In genomic region chr9:95406571-95407561, GRCm38 (mm10) we compare ENCODE assay signal across 9 mouse cellular contexts. TPM values are rescaled to one million over a fixed set of nuclear protein-coding genes. Genes with fewer than 3 reads are reported as not detected.
A peak's percentile ranks its signal among the peaks of the same experiment; 100 is the strongest.
DNase-seq lines count a peak whose midpoint lies in the region; ATAC-seq and TF ChIP-seq lines count a peak whose summit lies in the region.
"Had no signal": no experiment of that assay in that cellular context is flagged by ENCODE, and none has a peak within 500 bp of the region (broad histone marks: within the 10 kb centered on the region; RNA-seq: fewer than 3 reads in every experiment).

Chst2 (minus strand) TSS chr9:95406722.

- peak within 1 kb of the TSS; percentile 82 for H3K9ac ChIP-seq in forebrain, embryonic 14.5 days (ENCODE audit: low read length)
- no peak within 1 kb of the TSS for H3K9ac ChIP-seq in liver, embryonic 14.5 days (replicated peaks)
- peak within 1 kb of the TSS; percentile 81 for H3K9ac ChIP-seq in neural tube, embryonic 12.5 days

- under 1% methylated on average over 90 of the region's 102 CpGs for WGBS in forebrain, embryonic 14.5 days
- WGBS in liver, embryonic 14.5 days (ENCODE audit: insufficient replicate concordance): 1% methylated on average over 101 of the region's 102 CpGs
- WGBS in neural tube, embryonic 12.5 days: under 1% methylated on average over 99 of the region's 102 CpGs

- H3K27me3 ChIP-seq in forebrain, embryonic 14.5 days (replicated peaks; ENCODE audit: control insufficient read depth, insufficient read depth, low read length): no peaks in the 10 kb centered on the region
- peaks cover 47% of the 10 kb centered on the region for H3K27me3 ChIP-seq in liver, embryonic 14.5 days (ENCODE audit: control insufficient read depth, insufficient read depth, low read length)
- 0 out of 2 replicates have a peak, but pooled peaks cover 6% of the 10 kb centered on the region for H3K27me3 ChIP-seq in neural tube, embryonic 12.5 days (replicated peaks)

- peak within 1 kb of the TSS; percentile 99 for H3K4me2 ChIP-seq in forebrain, embryonic 14.5 days (ENCODE audit: low read length)
- peak within 1 kb of the TSS; percentile 58 for H3K4me2 ChIP-seq in liver, embryonic 14.5 days (ENCODE audit: low read depth)
- H3K4me2 ChIP-seq in neural tube, embryonic 12.5 days (replicated peaks): peak within 1 kb of the TSS; percentile 98

- DNase-seq in CD4-positive helper T cell, adult 2 months (ENCODE audit: low read depth, low spot score): peak; percentile 86
- peak; percentile 93 for DNase-seq in forebrain, embryonic 14.5 days (ENCODE audit: low spot score)
- DNase-seq in heart, postnatal 10 days: peak; percentile 86 to 90
- peak; percentile 82 to 88 for DNase-seq in kidney, postnatal 36 days
- no peak for DNase-seq in liver, embryonic 14.5 days (ENCODE audit: low read depth in 3 of 3, low spot score in 3 of 3)
- peak; percentile 59 to 60 for DNase-seq in thymus, adult 18-20 months

- no peak for TF ChIP-seq EP300 in liver, embryonic 14.5 days (IDR thresholded peaks at IDR 0.05; ENCODE audit: low read depth)

- H3K4me3 ChIP-seq in brown adipose tissue, adult 24 weeks (ENCODE audit: insufficient read depth, low read depth, low read length): peak within 1 kb of the TSS; percentile 58
- H3K4me3 ChIP-seq in forebrain, embryonic 14.5 days (ENCODE audit: low read depth, low read length): peak within 1 kb of the TSS; percentile 79
- peak within 1 kb of the TSS; percentile 43 to 45 for H3K4me3 ChIP-seq in liver, embryonic 14.5 days (ENCODE audit: insufficient read depth in 1 of 2, low read depth in 2 of 2, low read length in 2 of 2)
- peak within 1 kb of the TSS; percentile 76 for H3K4me3 ChIP-seq in neural tube, embryonic 12.5 days

- no peak for TF ChIP-seq CTCF in liver, embryonic 14.5 days (IDR thresholded peaks at IDR 0.05; ENCODE audit: low read depth)

- H3K4me1 ChIP-seq in brown adipose tissue, adult 24 weeks (ENCODE audit: control insufficient read depth, insufficient read depth, insufficient read length, low read length): no peaks in the 10 kb centered on the region
- H3K4me1 ChIP-seq in forebrain, embryonic 14.5 days (ENCODE audit: control insufficient read depth, insufficient read depth, low read length): peaks cover 12% of the 10 kb centered on the region
- H3K4me1 ChIP-seq in liver, embryonic 14.5 days (replicated peaks; ENCODE audit: control insufficient read depth in 2 of 2, insufficient read depth in 2 of 2, low read length in 1 of 2): no peaks in the 10 kb centered on the region
- H3K4me1 ChIP-seq in neural tube, embryonic 12.5 days: peaks cover 17% of the 10 kb centered on the region

- ATAC-seq in forebrain, embryonic 14.5 days: peak; percentile 94
- ATAC-seq in liver, embryonic 14.5 days (ENCODE audit: insufficient read depth): peak; percentile 73
- ATAC-seq in neural tube, embryonic 12.5 days (ENCODE audit: low FRiP score, low read depth): peak; percentile 93

- H3K36me3 ChIP-seq in forebrain, embryonic 14.5 days (ENCODE audit: control insufficient read depth, insufficient read depth, low read length): no peaks in the 10 kb centered on the region
- H3K36me3 ChIP-seq in liver, embryonic 14.5 days (replicated peaks; ENCODE audit: control insufficient read depth, insufficient read depth, low read depth): no peaks in the 10 kb centered on the region
- no peaks in the 10 kb centered on the region for H3K36me3 ChIP-seq in neural tube, embryonic 12.5 days

- intact Hi-C loops in heart, postnatal 10 days (cut with DNase I): loop anchor here (5.0 kb wide), 3 partner anchors 220 to 535 kb away; no protein-coding TSS in a partner anchor

- H3K27ac ChIP-seq in brown adipose tissue, adult 24 weeks (replicated peaks; ENCODE audit: low read depth, low read length): no peak within 1 kb of the TSS
- H3K27ac ChIP-seq in forebrain, embryonic 14.5 days (ENCODE audit: low read depth, low read length): peak within 1 kb of the TSS; percentile 87
- H3K27ac ChIP-seq in liver, embryonic 14.5 days: no peak within 1 kb of the TSS
- H3K27ac ChIP-seq in neural tube, embryonic 12.5 days: peak within 1 kb of the TSS; percentile 26; the same call in 1 of the 2 replicates

- no peaks in the 10 kb centered on the region for H3K9me3 ChIP-seq in forebrain, embryonic 14.5 days (replicated peaks; ENCODE audit: control insufficient read depth, low read length)
- no peaks in the 10 kb centered on the region for H3K9me3 ChIP-seq in liver, embryonic 14.5 days (ENCODE audit: control insufficient read depth, low read length)
- no peaks in the 10 kb centered on the region for H3K9me3 ChIP-seq in neural tube, embryonic 12.5 days

RNA-seq across cellular contexts. Expression of gene Chst2, which starts in this region (rescaled TPM):
- 0.54 TPM in 1 of 2 replicates, not detected in the other for polyA plus RNA-seq in brown adipose tissue, adult 24 weeks (2012; ENCODE audit: insufficient read depth, insufficient read length, missing spikeins)
- polyA plus RNA-seq in forebrain, embryonic 14.5 days (2014; fragmentation: Nextera tagmentation; extraction: Ambion mirVana): 10.2 and 13.1 TPM in 2 replicates
- 1 to 10 TPM; 3.3 to 4.3 TPM for total RNA-seq in heart, postnatal 10 days (2021)
- 0.21 and 0.24 TPM in 2 replicates for polyA plus RNA-seq in liver, embryonic 14.5 days (2012; rRNA removed)
- 0.24 and 0.36 TPM in 2 replicates for polyA plus RNA-seq in liver, embryonic 14.5 days (2014; fragmentation: Nextera tagmentation; extraction: Ambion mirVana)
- 6.5 and 8.2 TPM in 2 replicates for polyA plus RNA-seq in neural tube, embryonic 12.5 days (2016; fragmentation: Nextera tagmentation; extraction: Ambion mirVana)
- total RNA-seq: MEL had no signal

Comparison
In these comparisons a context has a peak if more than half of its experiments do, and no peak if none do; other contexts are left out.
1. Peak in ATAC-seq, H3K4me3 ChIP-seq and H3K4me2 ChIP-seq in liver, embryonic 14.5 days; RNA of the gene not detected or under 1 TPM.
2. DNase-seq: peak in CD4-positive helper T cell, adult 2 months (single experiment), forebrain, embryonic 14.5 days (single experiment), heart, postnatal 10 days (2 of 2), kidney, postnatal 36 days (2 of 2) and thymus, adult 18-20 months (2 of 2); none in liver, embryonic 14.5 days (0 of 3).
3. H3K27ac ChIP-seq: peak in forebrain, embryonic 14.5 days (single experiment) and neural tube, embryonic 12.5 days (single experiment); none in brown adipose tissue, adult 24 weeks (single experiment) and liver, embryonic 14.5 days (single experiment).
4. Peak in every context shown above with its lines, with median percentiles within 50 percentile points of each other: H3K4me3 ChIP-seq, ATAC-seq and H3K4me2 ChIP-seq.